Mouse (Mus musculus) yolk sac, embryonic 10.5 days (tissue): ENCODE data around the gene Card14.
A peak's percentile ranks its signal among the peaks of the same experiment; 100 is the strongest.

Experiments used
- DNase-seq: peaks from one replicate; pipeline ENCODE4 v3.0.0-alpha.2; 2017; ENCODE audit warnings: low spot score

Card14 gene

GRCm38 (mm10) chr11:119300986-119301385 lies 6.6 kb upstream of the Card14 start:
- DNase-seq = no peak

- DNase-seq = peak; percentile 47
These were observed 2.5 kb upstream of the Card14 start for GRCm38 (mm10) chr11:119304904-119305712.

- DNase-seq = no peak
These were observed 558 bp upstream of the Card14 start for GRCm38 (mm10) chr11:119306762-119307657.

- no peak for DNase-seq
These were observed 348 bp downstream of the Card14 start for GRCm38 (mm10) chr11:119307916-119308315.

- no peak for DNase-seq
These were observed 3.1 kb downstream of the Card14 start for GRCm38 (mm10) chr11:119310621-119311020.

GRCm38 (mm10) chr11:119314252-119314936 lies 6.8 kb downstream of the Card14 start:
- DNase-seq = peak; percentile 86

- no peak for DNase-seq
These were observed 9.2 kb downstream of the Card14 start for GRCm38 (mm10) chr11:119316720-119317119.

GRCm38 (mm10) chr11:119322521-119322920 lies 15.0 kb downstream of the Card14 start:
- no peak for DNase-seq

- no peak for DNase-seq
These were observed 17.5 kb downstream of the Card14 start for GRCm38 (mm10) chr11:119325068-119325467.

- DNase-seq = no peak
These were observed 23.0 kb downstream of the Card14 start for GRCm38 (mm10) chr11:119330592-119330991.

GRCm38 (mm10) chr11:119331970-119332369 lies 24.4 kb downstream of the Card14 start:
- DNase-seq = no peak

- no peak for DNase-seq
These were observed 30.9 kb downstream of the Card14 start for GRCm38 (mm10) chr11:119338271-119339059.

- DNase-seq = no peak
These were observed 31.6 kb downstream of the Card14 start for GRCm38 (mm10) chr11:119339179-119339578.

- peak; percentile 59 for DNase-seq
These were observed 32.1 kb downstream of the Card14 start for GRCm38 (mm10) chr11:119339637-119340036.

GRCm38 (mm10) chr11:119344178-119344577 lies 36.6 kb downstream of the Card14 start:
- DNase-seq = no peak

- no peak for DNase-seq
These were observed 37.3 kb downstream of the Card14 start for GRCm38 (mm10) chr11:119344865-119345264.

- DNase-seq = no peak
These were observed 39.6 kb downstream of the Card14 start for GRCm38 (mm10) chr11:119347125-119347524.

GRCm38 (mm10) chr11:119352113-119352512 lies 44.5 kb downstream of the Card14 start:
- no peak for DNase-seq

- DNase-seq = no peak
These were observed 46.4 kb downstream of the Card14 start for GRCm38 (mm10) chr11:119353946-119354345.

- peak; percentile 34 for DNase-seq
These were observed 47.4 kb downstream of the Card14 start for GRCm38 (mm10) chr11:119354798-119355442.
